Mouse (Mus musculus) ES-E14 (cell line): ENCODE data around the gene Rrp15.

Experiments
- ZC3H11A ChIP-seq: IDR thresholded peaks from 2 replicates; pipeline ENCODE4 v1.6.1; 2012; ENCODE audit warnings: low read depth, mild to moderate bottlenecking, inconsistent platforms, low read length, borderline replicate concordance
- ZNF384 ChIP-seq: IDR thresholded peaks from 2 replicates; pipeline ENCODE4 v1.6.1; 2012; ENCODE audit warnings: low read depth, low read length, inconsistent platforms

- TF ChIP-seq ZC3H11A (no peak), ZNF384 (no peak)
Measured at GRCm38 (mm10) chr1:186696231-186696630, 52.9 kb downstream of the Rrp15 start.
